Mouse (Mus musculus) thymus, adult 18-20 months (tissue): Measurements from ENCODE around the gene Spata31.

ENCODE experiments used
- DNase-seq, 2 experiments: peaks; one replicate each; pipeline ENCODE4 v3.0.0; 2022; ENCODE audit warnings: mixed read lengths in 2 of 2

The Spata31 gene

GRCm38 (mm10) chr13:64917191-64917590 is at the start of gene Spata31:
TSS of gene Spata31 (plus strand) at chr13:64917406.
- DNase-seq, result no peak

- DNase-seq, result no peak
Measured at GRCm38 (mm10) chr13:64903132-64903531, 14.1 kb upstream of the Spata31 start.

GRCm38 (mm10) chr13:64903585-64904208 is 13.5 kb upstream of the Spata31 start, which contains the start of gene Cntnap3:
TSS of gene Cntnap3 (minus strand) at chr13:64903955.
- DNase-seq, result no peak
